Mouse (Mus musculus) bone marrow macrophage, adult 2 months (primary cell): ENCODE results near the gene Sdhc.

Experiments used
- CTCF ChIP-seq: IDR thresholded peaks from 2 replicates; pipeline ENCODE4 v1.5.1; 2012; ENCODE audit warnings: low read depth, mild to moderate bottlenecking, low read length, moderate library complexity
- POLR2A ChIP-seq: IDR thresholded peaks from 2 replicates; pipeline ENCODE4 v1.6.1; 2012; ENCODE audit warnings: mild to moderate bottlenecking, low read depth, low read length, borderline replicate concordance

- TF ChIP-seq POLR2A (no peak), CTCF (no peak)
Measured at GRCm38 (mm10) chr1:171183025-171183424, 32.6 kb upstream of the Sdhc start.
